Mouse (Mus musculus): Measurements from ENCODE around the gene Myo5a. TPM values are rescaled to one million over a fixed set of nuclear protein-coding genes. Genes with fewer than 3 reads are reported as not detected.

Myo5a gene
- polyA plus RNA-seq, 3 experiments from 2014 or later: 9.3 to 11.4 (median 11.0) TPM

DNA sequence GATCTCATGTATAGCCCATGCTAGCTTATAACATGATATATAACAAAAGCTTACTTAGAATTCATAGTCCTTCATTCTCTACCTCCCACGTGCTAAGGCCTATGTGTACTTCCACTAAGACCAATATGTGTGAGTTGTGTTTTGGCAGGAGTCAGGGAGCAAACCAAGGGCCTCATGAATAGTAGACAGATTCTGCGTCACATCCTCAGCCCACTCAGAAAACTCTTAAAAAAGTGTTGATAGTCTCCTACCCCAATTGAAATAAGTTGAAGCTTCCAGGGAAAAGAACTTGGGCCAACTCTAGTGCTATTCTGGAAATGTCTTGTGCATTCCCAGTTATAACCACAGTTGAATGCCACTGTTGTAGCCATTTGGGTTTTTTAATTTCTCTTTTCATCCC is 131.2 kb downstream of the Myo5a start:
- ATAC-seq: no peak

DNA sequence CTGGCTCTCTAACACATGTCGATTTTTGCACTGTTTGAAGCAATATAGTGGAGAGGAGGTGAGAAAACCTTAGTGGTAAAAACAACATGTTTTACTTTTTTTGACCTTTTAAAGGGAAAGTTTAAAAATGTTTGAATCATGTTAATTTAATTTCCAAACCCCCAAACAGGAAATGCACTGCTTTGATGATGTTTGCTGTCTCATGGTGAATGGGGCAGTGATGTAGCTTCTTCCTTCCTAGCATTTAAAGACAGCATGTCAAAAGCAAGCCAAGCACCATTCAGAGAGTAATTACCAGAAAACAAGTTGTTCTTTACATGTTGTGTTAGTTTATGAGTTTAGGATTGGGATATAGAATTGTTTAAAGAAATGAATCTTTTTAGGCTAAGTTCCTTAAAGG is 138.4 kb downstream of the Myo5a start:
- ATAC-seq: peak; percentile 50

DNA sequence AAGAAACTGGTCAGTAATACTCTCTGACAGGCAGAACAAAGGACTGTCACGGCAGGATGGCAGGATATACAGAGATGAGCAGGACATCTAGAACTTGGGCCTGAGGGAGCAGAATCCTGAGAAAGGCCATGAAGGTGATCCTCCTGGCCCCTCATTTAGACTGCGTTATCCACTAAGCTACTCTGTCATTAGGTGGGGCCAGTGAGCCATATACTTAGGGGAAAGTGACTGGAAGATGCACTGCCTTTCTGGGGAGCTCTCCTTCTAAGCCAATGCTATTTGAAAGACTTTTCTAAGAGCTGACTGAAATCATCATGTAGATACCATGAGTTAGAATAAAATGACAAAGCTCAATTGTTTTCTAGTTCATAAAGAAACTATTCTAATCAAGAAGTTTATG is 139.5 kb downstream of the Myo5a start:
- no peak for ATAC-seq

DNA sequence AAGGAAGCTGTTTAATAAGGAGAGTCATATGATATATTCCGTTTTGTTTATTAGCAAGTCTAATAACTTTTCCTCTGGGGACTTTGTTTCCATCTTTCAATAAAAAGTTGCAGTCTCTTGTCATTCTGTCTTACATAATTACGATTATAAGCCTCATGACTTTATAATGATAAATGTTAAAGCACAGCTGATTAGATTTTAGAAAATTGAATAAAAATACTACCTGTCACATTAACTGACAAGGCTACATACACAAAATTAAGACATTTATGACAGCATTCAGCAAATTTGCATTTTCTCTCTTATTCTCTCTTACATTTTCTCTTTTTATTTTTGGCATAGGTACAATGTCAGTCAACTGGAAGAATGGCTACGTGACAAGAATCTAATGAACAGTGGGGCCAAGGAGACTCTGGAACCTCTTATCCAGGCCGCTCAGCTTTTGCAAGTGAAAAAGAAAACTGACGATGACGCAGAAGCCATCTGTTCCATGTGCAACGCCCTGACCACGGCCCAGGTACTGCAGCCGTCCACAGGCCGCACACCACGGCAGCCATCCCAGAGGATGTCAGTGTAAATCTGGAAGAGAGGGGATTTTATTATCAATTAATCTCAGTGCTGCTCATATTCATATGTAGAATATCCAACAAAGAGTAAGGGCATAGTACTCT is 144.1 kb downstream of the Myo5a start:
- ATAC-seq: no peak

DNA sequence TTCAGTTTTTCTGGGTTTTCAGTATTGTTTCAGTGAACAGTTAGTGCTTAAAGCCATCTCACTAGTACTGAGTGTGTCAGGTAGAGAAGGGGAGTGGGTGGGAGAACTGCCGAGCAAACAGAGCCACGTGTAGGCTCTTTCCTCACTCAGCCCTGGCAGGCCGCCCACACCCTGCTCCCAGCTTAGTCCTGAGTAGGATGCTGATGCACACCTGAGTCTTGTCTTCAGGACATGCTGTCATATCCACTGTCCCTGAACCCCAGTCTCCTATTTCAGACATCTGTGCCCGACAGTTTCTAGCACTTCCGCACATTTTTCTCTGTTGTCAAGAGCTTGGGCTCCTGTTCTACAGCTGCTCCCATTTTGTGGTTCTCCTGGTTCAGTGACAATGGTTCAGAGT is 149.1 kb downstream of the Myo5a start:
- no peak for ATAC-seq

DNA sequence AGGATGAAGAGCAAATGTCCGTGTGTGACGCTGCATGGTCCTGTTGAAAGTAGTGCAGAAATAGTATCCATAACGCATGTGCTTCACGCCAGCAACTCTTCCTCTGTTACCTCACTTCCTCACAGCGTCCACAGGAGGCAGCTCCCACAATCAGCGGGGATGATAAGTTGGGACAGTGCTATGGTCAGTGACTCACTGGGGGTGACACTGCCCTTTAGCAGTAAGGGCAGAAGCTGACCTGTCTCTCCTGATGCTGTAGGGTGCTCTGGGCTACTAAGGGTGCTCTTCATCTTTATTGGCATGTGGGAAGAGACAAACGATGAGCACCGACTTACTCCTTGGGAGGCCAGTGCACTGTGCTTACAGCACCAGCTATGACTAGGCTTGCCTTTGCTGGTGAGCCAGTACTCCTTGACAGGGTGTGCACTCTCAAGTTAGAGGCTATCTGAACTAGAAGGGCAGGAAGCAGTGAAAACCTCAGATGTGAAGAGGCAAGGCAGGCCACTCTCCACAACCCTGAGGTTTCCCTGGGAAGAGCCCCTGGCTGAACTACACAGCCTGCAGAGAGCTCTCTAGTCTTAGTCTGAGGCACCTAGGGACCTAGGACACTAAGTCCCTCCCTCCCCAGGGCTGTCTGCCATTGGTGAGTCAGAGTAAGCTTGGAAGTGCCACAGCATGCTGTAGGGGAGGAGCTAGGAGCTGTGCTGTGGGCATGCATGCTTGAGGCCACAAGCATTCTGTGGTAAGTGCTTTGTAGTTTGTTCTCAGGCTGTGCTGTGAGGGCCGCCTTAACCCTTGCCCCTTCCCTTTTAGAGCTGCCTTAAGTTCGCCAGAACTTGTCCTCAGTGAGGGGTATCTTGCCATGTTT is 150.8 kb downstream of the Myo5a start:
- no peak for ATAC-seq

DNA sequence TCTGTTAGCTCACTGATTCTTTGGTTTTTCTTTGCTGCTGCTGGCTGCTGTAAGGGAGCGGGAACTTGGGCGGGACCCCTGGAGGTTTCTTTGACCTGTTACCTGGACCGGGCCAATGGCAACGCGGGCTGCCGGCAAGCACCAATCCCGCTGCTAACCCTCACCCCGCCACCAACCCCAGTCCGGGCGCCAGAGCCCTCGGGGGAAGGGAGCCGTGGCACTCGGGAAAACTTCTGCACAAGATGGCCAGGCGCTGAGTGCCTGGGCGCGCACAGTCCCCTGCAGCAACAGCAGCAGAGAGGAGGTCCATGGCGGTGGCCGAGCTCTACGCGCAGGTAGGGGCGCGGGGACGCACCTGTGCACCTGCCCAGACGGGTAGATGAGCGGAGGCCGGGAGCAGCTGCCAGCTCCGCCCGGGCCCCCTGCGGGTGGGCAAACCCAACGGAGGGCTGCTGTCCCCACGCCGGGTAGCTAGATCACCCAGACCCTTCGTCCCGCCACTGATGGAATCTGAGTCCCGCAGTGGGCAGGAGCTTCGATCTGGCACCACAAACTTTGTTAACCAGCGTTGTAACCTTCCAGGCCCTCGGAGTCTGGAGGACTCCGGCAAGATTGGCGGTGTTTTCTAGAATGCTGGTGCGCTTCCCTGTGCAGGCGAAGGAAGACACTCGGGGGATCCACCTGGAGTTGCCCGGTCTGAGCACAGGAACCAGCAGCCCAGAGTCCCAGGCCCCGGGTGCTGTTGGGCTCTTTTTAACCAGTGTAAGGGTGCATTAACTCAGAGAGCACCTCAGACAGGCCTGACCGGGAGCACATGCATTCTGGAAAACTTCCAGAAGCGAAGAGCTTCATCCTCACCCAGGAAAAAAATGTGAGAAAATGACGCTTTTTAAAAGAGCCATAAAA is 161.3 kb downstream of the Myo5a start, which contains the start of gene Myo5c:
Myo5c (plus strand) TSS at position 180 of the 906 bp plus-strand sequence.
- no peak for ATAC-seq

DNA sequence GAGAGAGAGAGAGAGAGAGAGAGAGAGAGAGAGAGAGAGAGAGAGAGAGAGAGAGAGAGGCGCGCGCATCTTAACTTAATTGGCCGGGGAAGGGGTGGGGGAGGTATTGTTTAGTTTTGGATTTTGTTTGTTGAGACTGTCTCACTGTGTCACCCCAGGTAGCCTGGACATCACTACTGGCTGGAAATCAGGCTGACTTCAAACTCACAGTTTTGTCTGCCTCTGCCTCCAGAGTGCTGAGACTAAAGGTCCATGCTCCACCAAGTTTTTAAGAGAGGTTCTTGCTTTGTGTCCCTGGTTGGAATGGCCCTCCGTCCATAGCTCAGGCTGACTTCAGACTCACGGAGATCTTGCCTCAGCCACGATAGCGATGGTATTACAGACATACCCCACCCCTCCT is 162.0 kb downstream of the Myo5a start:
- ATAC-seq: no peak

DNA sequence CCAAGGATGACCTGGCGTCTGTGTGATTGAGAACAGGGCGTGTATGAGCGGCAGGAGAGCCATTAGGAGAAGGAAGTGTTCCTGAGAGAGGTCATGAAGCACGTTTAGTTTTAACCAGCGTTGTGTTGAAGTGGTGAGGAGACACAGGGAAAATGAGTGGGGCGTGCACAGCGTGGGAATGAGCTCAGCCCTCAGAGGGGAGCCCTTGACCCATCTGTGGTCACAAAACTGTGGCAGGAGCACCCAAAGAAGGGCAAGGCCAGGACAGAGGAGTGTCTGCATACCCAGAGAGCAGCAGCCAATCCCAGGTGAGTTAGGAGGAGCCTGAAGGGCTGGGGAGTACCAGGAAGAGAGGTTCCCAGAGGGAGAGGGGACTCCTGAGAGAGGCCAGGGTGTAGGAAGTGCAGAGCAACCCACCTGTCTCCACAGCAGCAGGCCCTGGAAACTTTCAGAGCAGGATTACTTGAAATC is 163.5 kb downstream of the Myo5a start:
- ATAC-seq: no peak

DNA sequence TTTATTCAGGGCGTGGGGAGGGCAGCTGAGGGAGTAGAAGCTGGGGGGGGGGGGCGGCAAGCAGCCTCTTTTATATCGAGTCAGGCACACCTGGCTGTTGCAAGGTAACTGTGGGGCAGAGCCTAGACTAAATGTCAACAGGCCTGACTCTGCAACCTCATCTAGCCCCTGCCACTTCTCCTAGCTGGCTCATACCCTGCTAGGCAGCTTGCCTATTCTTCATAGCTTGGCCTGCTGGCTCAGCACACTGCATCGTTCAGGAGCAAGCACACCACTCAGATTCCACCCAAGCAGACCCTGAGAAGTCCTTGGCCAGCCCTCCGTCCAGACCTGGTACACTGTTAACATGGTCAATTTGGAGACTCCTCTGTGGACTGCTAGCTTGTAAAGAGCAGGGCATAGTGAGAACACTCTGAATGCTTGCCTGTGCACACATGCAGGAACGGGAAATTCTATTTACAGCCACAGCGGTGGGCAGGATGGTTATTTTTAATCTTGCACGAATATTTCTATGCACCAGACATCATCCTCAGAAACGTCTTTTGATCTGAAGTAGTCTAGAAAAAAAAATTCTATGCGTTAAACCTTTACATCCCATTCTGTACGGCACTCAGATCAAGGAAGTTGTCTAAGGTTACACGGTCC is 164.3 kb downstream of the Myo5a start:
- ATAC-seq: no peak

DNA sequence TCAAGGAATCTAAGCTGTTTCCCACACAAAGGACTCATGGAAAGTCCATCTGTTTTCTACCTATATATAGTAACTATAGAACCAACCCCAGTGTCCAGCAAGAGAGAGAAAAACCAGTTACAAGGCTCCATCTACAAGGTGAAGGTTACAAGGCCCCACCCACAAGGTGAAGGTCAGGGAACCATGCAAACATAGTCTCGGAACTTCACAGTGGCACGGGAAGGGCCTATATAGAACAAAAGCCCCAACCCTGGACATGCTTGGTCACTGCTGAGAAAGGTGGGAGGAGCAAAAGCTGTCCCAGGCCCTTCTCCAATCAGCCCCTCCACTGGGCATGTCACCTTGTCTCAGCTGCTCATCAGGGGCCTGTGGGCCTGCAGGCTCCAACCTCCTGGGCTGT is 164.9 kb downstream of the Myo5a start:
- ATAC-seq: no peak

DNA sequence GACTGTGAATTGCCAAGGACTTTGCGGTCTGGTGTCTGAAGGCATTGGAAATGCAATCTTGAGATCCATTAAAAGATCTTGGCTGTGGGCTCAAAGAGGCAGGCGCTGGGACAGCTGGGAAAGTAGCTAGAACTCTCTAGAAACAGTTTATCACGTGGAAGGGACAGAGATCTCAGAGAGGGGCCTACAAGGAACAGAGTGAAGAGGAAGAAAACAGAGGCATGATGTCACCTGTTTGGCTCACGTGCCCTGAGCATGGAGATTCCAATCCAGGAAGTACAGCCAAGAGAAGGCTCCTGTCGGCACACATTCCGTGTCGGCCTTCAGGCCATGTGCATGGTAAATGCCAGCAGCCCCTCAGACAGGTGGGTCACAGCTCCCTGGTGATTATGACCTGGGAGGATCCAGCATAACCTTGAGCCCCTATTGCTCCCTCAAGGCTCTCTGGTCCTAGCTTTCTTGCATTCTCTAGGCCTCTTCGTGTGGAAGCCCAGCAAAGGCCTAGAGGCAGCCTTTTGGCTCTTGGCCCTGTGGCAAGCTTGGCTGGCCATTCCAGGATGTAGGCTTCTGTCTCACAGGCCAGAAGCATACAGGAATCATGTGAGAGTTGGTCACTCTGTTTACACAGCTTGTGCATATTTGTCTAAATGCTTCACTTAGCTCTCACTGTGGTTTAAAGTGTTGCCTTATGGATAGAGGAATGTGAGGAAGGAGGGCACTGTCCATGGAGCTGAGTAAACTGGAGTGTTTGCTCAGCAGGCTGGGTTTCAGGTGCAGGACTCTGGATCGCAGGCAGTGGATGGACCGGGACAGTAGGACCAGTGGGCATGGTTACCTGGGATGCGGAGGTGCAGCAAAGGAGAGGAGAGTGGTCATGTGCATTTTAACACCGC is 165.8 kb downstream of the Myo5a start:
- ATAC-seq: no peak

DNA sequence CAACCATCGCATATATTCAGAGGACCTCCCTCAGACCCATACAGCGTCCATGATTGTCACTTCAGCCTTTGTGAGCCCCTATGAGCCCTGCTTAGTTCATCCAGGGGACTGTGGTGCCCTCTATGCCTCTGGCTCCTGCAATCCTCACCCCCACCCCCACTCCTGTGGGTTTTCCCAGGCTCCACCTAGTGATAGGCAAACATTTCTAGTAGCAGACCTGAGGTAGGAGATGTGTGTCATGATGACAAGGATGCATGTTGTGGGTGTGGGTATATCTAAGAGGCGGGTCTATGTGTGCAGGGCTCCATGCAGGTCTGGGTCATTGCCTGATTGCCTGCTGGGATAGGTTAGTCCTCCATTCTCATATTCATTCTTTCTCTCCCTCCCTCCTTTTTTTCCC is 167.4 kb downstream of the Myo5a start:
- no peak for ATAC-seq

DNA sequence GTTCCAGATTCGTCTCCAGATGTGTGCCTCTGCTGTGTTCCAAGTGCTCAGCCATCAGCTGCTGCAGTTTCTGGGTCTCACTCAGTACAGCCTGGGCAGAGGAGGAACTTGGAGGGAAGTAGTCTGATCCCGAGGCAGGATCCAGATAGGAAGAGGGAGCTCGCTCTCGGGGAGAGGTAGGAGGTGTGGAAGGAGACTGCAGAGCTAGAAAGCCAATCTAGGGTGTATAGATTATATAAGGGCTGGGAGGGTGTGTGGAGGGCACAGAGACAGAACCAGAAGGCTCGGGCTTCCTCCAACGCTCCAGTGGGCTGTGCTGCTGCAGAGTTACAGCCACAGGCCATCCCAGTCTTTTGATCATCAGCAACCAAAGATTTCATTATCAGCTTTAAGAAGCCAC is 172.2 kb downstream of the Myo5a start:
- no peak for ATAC-seq

DNA sequence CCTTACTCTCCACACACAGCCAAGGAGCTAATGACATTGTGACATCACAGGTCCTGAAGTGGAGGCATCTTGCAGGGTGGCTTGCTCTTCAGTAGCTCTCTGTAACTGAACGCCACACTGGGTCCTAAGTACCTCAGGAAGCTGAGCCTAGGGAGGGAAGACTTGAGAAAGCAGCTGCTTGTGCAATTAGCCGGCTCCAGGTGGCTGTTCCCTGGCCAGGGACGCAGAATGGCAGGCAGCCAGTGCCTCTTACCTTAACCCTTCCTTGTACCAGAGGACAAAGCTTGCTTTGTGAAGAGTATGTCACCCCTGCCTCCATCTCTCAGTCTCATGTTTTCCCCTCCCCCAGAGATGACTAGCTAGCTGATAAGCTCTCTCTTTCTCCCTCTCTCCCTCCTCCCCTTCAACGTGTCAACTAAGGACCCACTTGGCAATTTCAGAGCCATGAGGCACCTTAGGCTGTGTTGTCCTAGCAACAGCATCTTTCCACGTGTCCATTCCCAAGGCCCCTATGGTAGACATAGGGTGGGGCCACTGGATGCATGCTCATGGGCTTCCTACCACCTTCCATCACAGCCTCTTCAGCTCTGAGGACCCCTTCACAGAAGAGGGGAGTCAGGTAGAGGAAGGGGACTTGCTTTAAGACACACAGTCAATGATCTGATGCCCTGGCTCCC is 173.1 kb downstream of the Myo5a start:
- ATAC-seq: no peak

DNA sequence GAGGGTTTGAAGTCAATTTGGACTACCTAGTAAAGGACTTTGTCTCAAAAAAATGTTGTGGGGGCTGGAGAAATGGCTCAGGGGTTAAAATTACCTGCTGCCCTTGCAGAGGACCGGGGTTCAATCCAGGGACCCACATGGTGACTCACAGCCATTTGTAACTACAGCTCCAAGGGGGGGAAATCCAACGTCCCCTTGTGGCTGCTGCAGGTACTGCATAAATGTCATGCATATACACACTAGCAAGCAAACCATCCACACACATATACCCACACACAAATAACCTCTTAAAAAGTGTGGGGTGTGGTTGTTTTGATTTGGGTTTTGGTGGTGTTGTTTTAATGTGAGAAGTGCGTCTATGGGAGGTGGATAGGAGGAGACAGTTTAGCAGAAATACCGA is 173.7 kb downstream of the Myo5a start:
- ATAC-seq: no peak

DNA sequence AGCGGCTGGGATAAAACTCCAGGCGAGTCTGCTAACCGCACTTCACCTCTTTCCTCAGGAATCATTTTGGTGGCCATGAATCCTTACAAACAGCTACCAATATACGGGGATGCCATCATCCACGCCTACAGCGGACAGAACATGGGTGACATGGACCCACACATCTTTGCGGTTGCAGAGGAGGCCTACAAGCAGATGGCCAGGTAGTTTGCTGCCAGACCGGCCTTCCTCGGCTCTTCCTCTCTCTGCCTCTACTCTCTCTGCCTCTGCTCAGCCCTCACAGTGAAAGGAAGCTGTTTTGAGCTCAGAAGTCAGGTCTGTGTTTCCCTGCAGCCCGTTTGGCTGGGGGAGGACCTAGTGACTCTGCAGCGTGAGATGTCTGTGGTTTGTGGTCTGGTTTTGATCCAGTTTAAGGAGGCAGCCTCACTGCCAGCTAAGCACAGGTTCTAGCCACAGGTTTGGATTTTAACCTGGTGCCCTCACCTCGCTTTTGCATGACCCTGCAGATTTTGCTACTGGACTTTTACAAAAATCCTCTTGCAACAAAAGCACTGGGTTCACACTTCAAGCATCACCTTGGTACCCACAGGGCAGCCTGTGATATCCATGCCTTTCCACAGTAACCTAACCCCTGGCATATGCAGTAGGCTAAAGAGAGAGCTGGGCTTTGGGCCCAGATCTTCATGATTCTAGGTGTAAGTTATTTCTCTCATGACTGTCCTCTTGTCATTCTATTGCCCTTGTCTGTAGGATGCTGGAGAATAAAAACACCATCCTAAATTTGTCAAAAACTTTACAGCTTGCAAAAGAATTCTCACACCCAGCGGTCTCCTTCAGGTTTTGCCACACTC is 175.5 kb downstream of the Myo5a start:
- ATAC-seq: peak; percentile 41

DNA sequence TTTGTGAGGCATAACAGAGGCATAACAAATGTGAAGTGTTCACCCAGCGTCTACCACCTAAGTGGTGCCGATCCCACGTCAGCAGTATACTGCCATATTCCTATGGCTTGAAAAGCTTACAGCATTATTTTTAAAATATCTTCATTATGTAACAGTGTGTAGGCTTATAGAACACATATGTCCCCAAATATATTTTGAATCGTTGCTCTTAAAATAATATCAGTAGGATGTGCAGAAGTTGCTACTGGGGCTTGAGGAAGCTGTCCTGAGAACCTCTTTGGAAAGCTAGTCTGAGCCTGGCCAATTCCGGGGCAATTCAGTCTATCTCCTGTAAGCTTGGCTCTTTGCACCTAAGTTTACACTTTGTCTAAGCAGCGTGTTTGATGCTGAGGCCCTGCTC is 177.1 kb downstream of the Myo5a start:
- no peak for ATAC-seq

DNA sequence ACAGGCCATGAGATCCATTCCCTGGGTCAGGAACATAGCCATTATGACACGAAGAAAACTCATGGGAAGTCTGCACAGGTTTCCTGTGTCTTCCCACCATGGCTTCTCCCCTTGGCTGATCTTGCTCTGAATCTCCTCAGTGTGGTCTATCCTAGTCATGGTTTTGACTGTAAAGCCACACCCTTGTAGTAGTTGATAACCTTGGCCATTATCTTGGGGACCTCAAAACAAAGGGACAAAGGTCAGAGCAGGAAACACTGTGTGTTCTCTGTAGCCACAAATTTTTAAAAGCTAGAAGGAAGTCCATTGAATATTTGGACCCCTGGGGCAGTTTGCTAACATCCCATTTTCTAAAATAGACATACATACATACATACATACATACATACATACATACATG is 177.5 kb downstream of the Myo5a start:
- ATAC-seq: no peak

DNA sequence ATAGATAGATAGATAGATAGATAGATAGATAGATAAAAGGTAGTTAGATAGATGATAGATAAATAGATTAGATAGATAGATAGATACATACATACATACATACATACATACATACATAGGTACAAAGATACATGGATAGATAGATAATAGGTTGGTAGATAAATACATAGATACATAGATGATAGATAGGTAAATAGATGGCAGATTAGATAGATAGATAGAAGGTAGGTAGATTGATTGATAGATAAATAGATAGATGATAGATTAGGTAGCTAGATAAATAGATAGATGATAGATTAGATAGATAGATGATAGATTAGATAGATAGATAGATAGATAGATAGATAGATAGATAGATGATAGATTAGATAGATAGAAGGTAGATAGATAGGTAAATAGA is 178.1 kb downstream of the Myo5a start:
- ATAC-seq: no peak
